Mouse (Mus musculus): ENCODE measurements at regions not wholly inside any gene's neighbourhood (a gene's known extent, or its start where the extent isn't known, plus 50 kb on each side); places are given as distances from the start of the nearest gene placed in this dataset.

DNA sequence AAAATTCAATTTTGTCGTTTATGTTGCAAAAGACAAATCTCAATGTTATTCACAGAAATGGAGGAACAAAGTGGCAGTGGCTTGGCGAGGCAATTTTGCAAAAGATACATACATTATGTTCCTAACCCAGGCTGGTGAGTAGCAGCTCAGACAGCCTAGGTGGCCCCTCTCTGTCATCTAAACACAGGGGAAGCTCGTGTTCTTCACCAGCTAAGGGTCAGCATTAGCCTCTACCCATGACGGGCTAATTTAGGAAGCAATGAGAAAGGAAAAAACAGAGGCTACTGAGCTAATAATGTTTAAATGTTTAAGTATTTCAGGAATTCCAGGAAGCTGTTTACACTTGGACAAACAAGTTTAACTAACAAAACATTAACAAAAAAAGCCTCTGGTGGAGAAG, 64.9 kb upstream of the Gnai1 start:
- in situ Hi-C loops (cut with MboI, MseI): loop anchor here in 1 of 2 experiments (25.0 kb wide), 1 partner anchor 338 kb away; no protein-coding TSS in a partner anchor

DNA sequence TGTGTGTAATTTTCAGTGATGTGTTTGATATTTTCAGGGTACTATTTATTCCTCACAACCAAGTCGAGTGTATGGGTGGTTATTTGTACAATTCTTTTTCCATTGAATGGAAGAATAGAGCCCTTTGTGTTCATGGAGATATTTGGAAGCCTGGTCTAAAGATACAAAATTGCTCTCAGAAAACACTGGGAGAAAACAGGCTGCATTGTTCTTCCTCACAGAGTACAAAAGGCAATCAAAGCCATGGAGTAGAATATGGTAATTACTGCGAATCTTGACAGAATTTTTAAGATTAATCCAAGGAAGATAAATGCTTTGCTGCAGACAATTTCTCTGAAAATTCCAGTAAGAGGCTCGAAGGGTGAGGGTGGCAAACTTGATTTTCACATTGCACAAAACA, 54.7 kb upstream of the Gnai1 start:
- in situ Hi-C loops (cut with MboI, MseI): no loop called here
